Mouse (Mus musculus) ES-E14 (cell line): ENCODE results near the gene Dgat2.

Experiments
- HCFC1 ChIP-seq: IDR thresholded peaks from 2 replicates; pipeline ENCODE4 v1.6.1; 2012; ENCODE audit warnings: low read length, inconsistent platforms, borderline replicate concordance; ENCODE audit not compliant: insufficient read depth
- ZC3H11A ChIP-seq: IDR thresholded peaks from 2 replicates; pipeline ENCODE4 v1.6.1; 2012; ENCODE audit warnings: low read depth, mild to moderate bottlenecking, inconsistent platforms, low read length, borderline replicate concordance
- ZNF384 ChIP-seq: IDR thresholded peaks from 2 replicates; pipeline ENCODE4 v1.6.1; 2012; ENCODE audit warnings: low read depth, low read length, inconsistent platforms

GRCm38 (mm10) chr7:99133811-99134402 lies 48.6 kb downstream of the Dgat2 start:
- TF ChIP-seq HCFC1 (no peak), ZNF384 (no peak), ZC3H11A (no peak)
